Mouse (Mus musculus): ENCODE data around the gene B230219D22Rik. TPM values are rescaled to one million over a fixed set of nuclear protein-coding genes. Genes with fewer than 3 reads are reported as not detected.
"Not testable (repeated sequence)": the region's sequence is repeated elsewhere in the genome, so short reads cannot be mapped to it uniquely, and the experiment has no call there.

The B230219D22Rik gene
- polyA plus RNA-seq, 1 experiment: 54.1 TPM

- Histone ChIP-seq H3K4me1 (ENCODE audit: control insufficient read depth, insufficient read depth, low read length) (peaks cover 2% of the 10 kb centered on the region), H3K36me3 (ENCODE audit: control insufficient read depth, insufficient read depth, low read length, poor library complexity, severe bottlenecking) (peaks cover 9% of the 10 kb centered on the region), H3K27ac (ENCODE audit: insufficient read depth, low read length) (0 out of 2 replicates have a peak overlapping the region, but pooled peaks have one; percentile 31), H3K4me3 (ENCODE audit: low read depth, low read length) (peak overlapping the region; percentile 67), H3K9me3 (replicated peaks; ENCODE audit: control insufficient read depth, insufficient read depth, low read length, poor library complexity, severe bottlenecking) (no peaks in the 10 kb centered on the region), H3K27me3 (ENCODE audit: control insufficient read depth, insufficient read depth, low read length, poor library complexity, severe bottlenecking) (no peaks in the 10 kb centered on the region), H3K9ac (ENCODE audit: low read depth, poor library complexity, severe bottlenecking) (peak overlapping the region; percentile 95)
- no peak for TF ChIP-seq POLR2A (IDR thresholded peaks at IDR 0.05; ENCODE audit: insufficient read depth, low read length)
- TF ChIP-seq CTCF (IDR thresholded peaks at IDR 0.05; ENCODE audit: low read depth, low read length): no peak
- no peak for TF ChIP-seq EP300 (IDR thresholded peaks at IDR 0.05; ENCODE audit: insufficient read depth, low read depth, low read length)
Observed at GRCm38 (mm10) chr13:55694110-55694509, 1.2 kb downstream of the B230219D22Rik start.

GRCm38 (mm10) chr13:55695989-55696388 is 3.1 kb downstream of the B230219D22Rik start:
- not testable (repeated sequence) for H3K27me3 ChIP-seq (ENCODE audit: control insufficient read depth, insufficient read depth, low read length, poor library complexity, severe bottlenecking); H3K4me3 ChIP-seq (ENCODE audit: low read depth, low read length); H3K27ac ChIP-seq (ENCODE audit: insufficient read depth, low read length); H3K9me3 ChIP-seq (replicated peaks; ENCODE audit: control insufficient read depth, insufficient read depth, low read length, poor library complexity, severe bottlenecking); H3K4me1 ChIP-seq (ENCODE audit: control insufficient read depth, insufficient read depth, low read length); H3K9ac ChIP-seq (ENCODE audit: low read depth, poor library complexity, severe bottlenecking)
- peaks cover 26% of the 10 kb centered on the region for H3K36me3 ChIP-seq (ENCODE audit: control insufficient read depth, insufficient read depth, low read length, poor library complexity, severe bottlenecking)

GRCm38 (mm10) chr13:55704301-55704700 is 11.4 kb downstream of the B230219D22Rik start:
- Histone ChIP-seq H3K9ac (ENCODE audit: low read depth, poor library complexity, severe bottlenecking) (no peak overlapping the region), H3K4me1 (ENCODE audit: control insufficient read depth, insufficient read depth, low read length) (no peaks in the 10 kb centered on the region), H3K4me3 (ENCODE audit: low read depth, low read length) (no peak overlapping the region), H3K36me3 (ENCODE audit: control insufficient read depth, insufficient read depth, low read length, poor library complexity, severe bottlenecking) (peaks cover 29% of the 10 kb centered on the region), H3K9me3 (replicated peaks; ENCODE audit: control insufficient read depth, insufficient read depth, low read length, poor library complexity, severe bottlenecking) (no peaks in the 10 kb centered on the region), H3K27ac (ENCODE audit: insufficient read depth, low read length) (no peak overlapping the region), H3K27me3 (ENCODE audit: control insufficient read depth, insufficient read depth, low read length, poor library complexity, severe bottlenecking) (no peaks in the 10 kb centered on the region)
- TF ChIP-seq CTCF (IDR thresholded peaks at IDR 0.05; ENCODE audit: low read depth, low read length) (no peak), EP300 (IDR thresholded peaks at IDR 0.05; ENCODE audit: insufficient read depth, low read depth, low read length) (no peak), POLR2A (IDR thresholded peaks at IDR 0.05; ENCODE audit: insufficient read depth, low read length) (no peak)

GRCm38 (mm10) chr13:55712846-55713245 is 19.9 kb downstream of the B230219D22Rik start:
- H3K9ac ChIP-seq (ENCODE audit: low read depth, poor library complexity, severe bottlenecking): no peak overlapping the region
- no peak overlapping the region for H3K27ac ChIP-seq (ENCODE audit: insufficient read depth, low read length)
- H3K27me3 ChIP-seq (ENCODE audit: control insufficient read depth, insufficient read depth, low read length, poor library complexity, severe bottlenecking): no peaks in the 10 kb centered on the region
- H3K9me3 ChIP-seq (replicated peaks; ENCODE audit: control insufficient read depth, insufficient read depth, low read length, poor library complexity, severe bottlenecking): no peaks in the 10 kb centered on the region
- H3K4me3 ChIP-seq (ENCODE audit: low read depth, low read length): no peak overlapping the region
- no peaks in the 10 kb centered on the region for H3K36me3 ChIP-seq (ENCODE audit: control insufficient read depth, insufficient read depth, low read length, poor library complexity, severe bottlenecking)
- no peaks in the 10 kb centered on the region for H3K4me1 ChIP-seq (ENCODE audit: control insufficient read depth, insufficient read depth, low read length)
- no peak for TF ChIP-seq CTCF (IDR thresholded peaks at IDR 0.05; ENCODE audit: low read depth, low read length)
- no peak for TF ChIP-seq EP300 (IDR thresholded peaks at IDR 0.05; ENCODE audit: insufficient read depth, low read depth, low read length)
- TF ChIP-seq POLR2A (IDR thresholded peaks at IDR 0.05; ENCODE audit: insufficient read depth, low read length): no peak

GRCm38 (mm10) chr13:55714501-55715166 is 21.7 kb downstream of the B230219D22Rik start, which contains the start of gene Txndc15:
Txndc15 (plus strand) TSS chr13:55714650.
- Histone ChIP-seq H3K36me3 (ENCODE audit: control insufficient read depth, insufficient read depth, low read length, poor library complexity, severe bottlenecking) (no peaks in the 10 kb centered on the region), H3K27ac (ENCODE audit: insufficient read depth, low read length) (peak within 1 kb of the TSS; percentile 82), H3K9me3 (replicated peaks; ENCODE audit: control insufficient read depth, insufficient read depth, low read length, poor library complexity, severe bottlenecking) (no peaks in the 10 kb centered on the region), H3K4me3 (ENCODE audit: low read depth, low read length) (peak within 1 kb of the TSS; percentile 82), H3K4me1 (ENCODE audit: control insufficient read depth, insufficient read depth, low read length) (peaks cover 2% of the 10 kb centered on the region), H3K27me3 (ENCODE audit: control insufficient read depth, insufficient read depth, low read length, poor library complexity, severe bottlenecking) (no peaks in the 10 kb centered on the region), H3K9ac (ENCODE audit: low read depth, poor library complexity, severe bottlenecking) (peak within 1 kb of the TSS; percentile 93)
- no peak for TF ChIP-seq CTCF (IDR thresholded peaks at IDR 0.05; ENCODE audit: low read depth, low read length)
- TF ChIP-seq EP300 (IDR thresholded peaks at IDR 0.05; ENCODE audit: insufficient read depth, low read depth, low read length): peak; percentile 63; the same call in 1 of the 2 replicates
- TF ChIP-seq POLR2A (IDR thresholded peaks at IDR 0.05; ENCODE audit: insufficient read depth, low read length): peak; percentile 61

GRCm38 (mm10) chr13:55715167-55715512 is 22.2 kb downstream of the B230219D22Rik start:
- Histone ChIP-seq H3K9ac (ENCODE audit: low read depth, poor library complexity, severe bottlenecking) (peak overlapping the region; percentile 93), H3K27me3 (ENCODE audit: control insufficient read depth, insufficient read depth, low read length, poor library complexity, severe bottlenecking) (no peaks in the 10 kb centered on the region), H3K9me3 (replicated peaks; ENCODE audit: control insufficient read depth, insufficient read depth, low read length, poor library complexity, severe bottlenecking) (no peaks in the 10 kb centered on the region), H3K36me3 (ENCODE audit: control insufficient read depth, insufficient read depth, low read length, poor library complexity, severe bottlenecking) (no peaks in the 10 kb centered on the region), H3K4me1 (ENCODE audit: control insufficient read depth, insufficient read depth, low read length) (peaks cover 2% of the 10 kb centered on the region), H3K4me3 (ENCODE audit: low read depth, low read length) (peak overlapping the region; percentile 68), H3K27ac (ENCODE audit: insufficient read depth, low read length) (no peak overlapping the region)
- TF ChIP-seq EP300 (IDR thresholded peaks at IDR 0.05; ENCODE audit: insufficient read depth, low read depth, low read length): no peak
- TF ChIP-seq POLR2A (IDR thresholded peaks at IDR 0.05; ENCODE audit: insufficient read depth, low read length): no peak
- no peak for TF ChIP-seq CTCF (IDR thresholded peaks at IDR 0.05; ENCODE audit: low read depth, low read length)
